Mouse (Mus musculus) adrenal gland, adult (tissue): ENCODE data around the gene Gpc5.

Source experiments
- DNase-seq, 2 experiments: peaks; one replicate each; pipeline ENCODE4 v3.0.0; 2022 to 2023; ENCODE audit warnings: low spot score in 1 of 2; ENCODE audit not compliant: inconsistent age in 2 of 2

The Gpc5 gene

DNA sequence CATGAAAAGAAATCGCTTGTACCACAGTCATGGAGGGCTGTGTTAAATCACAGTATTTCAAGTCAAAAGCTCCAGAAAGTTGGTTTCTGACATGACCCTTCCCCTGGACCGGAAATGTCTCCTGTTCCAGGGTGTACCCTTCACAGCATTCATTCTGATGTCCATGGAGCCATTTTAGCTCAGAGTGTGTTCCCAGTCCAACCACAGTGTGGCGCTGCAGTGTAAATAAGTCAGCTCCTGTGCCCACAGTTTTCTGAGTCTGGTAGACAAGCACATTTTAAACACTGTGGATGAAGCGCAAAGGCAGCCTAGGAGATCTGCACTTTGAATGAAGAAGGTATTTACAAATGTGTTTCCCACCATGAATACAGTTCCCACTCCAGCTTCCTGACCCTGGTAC, 383.2 kb downstream of the Gpc5 start:
- DNase-seq: peak; percentile 18 to 55

DNA sequence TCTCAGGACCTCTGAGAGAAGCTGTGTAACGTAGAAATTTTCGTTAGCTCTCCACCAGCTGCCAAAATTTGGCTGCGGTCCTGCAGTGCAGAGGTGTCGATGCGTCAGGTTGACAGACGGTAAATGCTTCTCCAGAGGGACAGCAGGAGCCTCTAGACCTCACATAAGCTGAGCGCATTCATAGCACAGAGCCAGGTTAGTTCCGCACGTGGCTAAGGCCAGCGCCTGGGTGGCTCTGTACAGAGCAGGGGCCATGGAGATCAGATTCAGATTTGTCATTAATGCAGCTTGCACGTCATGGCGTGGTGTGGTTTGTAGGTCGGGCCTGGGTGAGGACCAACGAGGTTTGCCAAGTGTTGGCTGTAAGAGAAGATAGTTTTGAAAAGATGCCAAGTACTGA, 385.3 kb downstream of the Gpc5 start:
- no peak for DNase-seq

- no peak for DNase-seq
Observed at GRCm38 (mm10) chr14:115485090-115485489, 393.1 kb downstream of the Gpc5 start.

DNA sequence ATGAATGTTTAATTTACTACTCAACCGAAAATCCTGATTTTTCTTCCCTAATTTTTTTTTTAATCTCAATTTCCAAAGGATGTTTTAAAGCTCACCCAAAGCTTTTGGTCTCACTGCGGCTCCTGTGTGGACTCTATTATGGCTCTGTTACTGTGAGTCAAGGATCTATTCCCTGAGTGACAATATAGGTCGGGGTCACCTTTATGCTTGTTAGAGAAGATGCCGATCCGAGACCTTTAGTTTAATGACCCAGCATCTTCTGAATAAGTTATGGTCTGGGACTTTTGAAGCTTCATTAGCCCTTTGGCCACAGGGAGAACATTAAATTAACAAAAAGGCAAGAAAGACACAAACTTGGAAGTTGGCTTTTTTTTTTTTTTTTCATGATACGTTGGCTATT, 408.8 kb downstream of the Gpc5 start:
- DNase-seq: no peak

GRCm38 (mm10) chr14:115546516-115547282, 454.7 kb downstream of the Gpc5 start:
- DNase-seq: no peak

GRCm38 (mm10) chr14:115551996-115552395, 460.0 kb downstream of the Gpc5 start:
- no peak for DNase-seq

DNA sequence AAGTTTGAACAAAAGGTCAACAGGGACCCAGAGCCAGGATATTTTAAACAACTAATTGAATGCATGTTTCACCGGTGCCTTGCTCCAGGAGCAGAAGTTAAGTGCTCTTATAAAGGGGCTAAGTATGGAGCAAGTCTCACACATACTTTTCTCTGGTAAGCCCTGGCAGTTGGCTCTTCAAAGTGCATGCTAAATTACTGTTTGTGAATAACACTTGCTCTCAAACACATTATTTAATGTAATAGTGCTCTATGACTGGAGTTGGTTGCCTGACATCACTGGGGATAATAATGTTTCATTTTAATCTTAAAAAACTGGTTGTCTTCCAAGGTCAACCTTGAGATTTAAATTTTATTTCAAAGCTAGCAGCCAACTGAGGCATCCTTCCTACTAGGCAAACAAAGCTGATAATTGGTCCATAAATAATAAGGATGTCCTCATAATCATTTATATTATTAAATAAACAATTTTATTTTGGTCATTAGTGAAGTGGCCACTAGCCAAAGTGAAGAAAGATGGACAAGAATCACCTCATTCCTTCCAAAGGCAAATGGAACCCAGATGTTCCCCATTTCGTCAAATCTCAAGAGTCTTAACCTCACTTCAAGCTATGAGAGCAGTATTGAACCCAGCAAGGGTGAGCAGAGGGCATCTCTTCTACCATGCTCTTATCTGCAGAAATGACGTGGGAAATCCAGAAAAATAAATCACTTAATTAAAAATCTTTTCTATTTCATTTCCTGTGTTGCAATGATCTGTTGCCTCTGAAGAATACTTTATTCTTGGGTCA, 488.6 kb downstream of the Gpc5 start:
- DNase-seq: no peak

DNA sequence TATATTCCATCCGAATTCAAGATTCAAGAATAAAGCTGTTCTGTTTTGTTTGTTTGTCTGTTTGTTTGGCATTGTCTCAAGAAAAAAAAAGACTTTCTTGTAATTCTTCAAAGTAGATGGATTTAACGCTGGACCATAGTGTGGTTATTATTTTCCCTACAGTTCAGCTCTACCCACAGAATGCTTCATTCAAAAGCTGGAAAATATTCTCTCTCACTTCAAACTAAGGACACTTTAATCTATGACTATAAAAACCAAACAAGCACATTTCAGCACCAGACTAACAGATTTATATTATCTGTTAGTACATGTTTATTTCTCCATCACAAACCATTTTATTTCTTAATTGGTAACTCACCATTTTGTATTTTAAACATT, 489.2 kb downstream of the Gpc5 start:
- no peak for DNase-seq

GRCm38 (mm10) chr14:115600259-115601029, 508.4 kb downstream of the Gpc5 start:
- peak in 1 of 2 experiments; percentile 17 for DNase-seq

- no peak for DNase-seq
Observed at GRCm38 (mm10) chr14:115614154-115614553, 522.1 kb downstream of the Gpc5 start.

DNA sequence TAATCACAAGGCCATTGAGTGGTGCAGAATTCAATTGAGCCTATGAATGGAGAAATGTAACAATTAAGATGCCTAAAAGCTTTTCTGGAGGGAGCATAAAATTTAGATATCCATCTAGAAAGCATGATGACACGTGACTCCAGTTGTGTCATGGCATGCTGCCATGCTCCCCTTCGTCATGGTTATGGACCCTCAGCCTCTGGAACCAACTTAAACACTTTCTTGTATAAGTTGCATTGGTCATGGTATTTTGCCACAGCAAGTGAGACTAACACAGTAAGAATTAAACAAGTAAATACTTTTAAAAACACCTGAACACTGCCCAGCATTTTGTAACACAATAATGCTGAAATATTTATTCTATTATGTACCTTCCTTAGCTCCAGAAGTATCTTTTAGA, 524.3 kb downstream of the Gpc5 start:
- no peak for DNase-seq

DNA sequence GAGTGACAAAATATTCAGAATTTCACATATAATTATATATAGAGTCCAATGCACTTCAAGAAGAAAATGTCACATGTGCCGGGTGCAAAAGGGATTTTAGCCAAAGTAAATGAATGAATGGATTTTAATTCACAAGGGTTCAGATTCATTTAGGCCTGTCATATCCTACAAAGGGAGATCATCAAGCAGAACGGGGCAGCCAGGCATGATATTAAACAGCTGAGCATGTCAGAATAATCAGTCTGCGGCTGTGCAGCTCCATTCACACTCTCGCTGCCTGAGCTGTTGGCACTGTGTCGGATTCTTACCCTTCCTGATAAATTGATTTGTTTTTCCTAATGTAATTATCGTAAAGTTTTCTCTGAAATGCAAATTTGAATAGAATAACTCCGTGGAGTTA, 524.8 kb downstream of the Gpc5 start:
- DNase-seq: no peak

DNA sequence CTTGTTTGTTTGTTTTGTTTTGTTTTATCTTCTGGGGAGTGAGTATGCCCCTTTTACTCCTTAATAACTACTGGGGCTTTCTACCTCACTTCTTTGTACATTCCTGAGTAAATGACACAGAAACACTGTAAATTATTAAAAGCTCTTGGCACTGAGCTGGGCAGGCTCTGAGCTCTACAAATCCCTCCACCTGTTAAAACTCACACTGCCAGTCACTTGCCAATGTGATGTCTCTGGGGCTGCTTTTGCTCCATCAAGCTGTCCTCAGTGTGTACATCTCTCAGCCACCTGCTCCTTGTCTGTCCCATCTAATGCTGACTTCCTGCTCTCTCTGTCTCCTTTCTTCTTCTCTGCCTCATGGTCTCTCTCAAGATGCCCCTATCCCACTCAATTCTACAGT, 528.5 kb downstream of the Gpc5 start:
- no peak for DNase-seq

GRCm38 (mm10) chr14:115631160-115631898, 539.3 kb downstream of the Gpc5 start:
- DNase-seq: no peak

DNA sequence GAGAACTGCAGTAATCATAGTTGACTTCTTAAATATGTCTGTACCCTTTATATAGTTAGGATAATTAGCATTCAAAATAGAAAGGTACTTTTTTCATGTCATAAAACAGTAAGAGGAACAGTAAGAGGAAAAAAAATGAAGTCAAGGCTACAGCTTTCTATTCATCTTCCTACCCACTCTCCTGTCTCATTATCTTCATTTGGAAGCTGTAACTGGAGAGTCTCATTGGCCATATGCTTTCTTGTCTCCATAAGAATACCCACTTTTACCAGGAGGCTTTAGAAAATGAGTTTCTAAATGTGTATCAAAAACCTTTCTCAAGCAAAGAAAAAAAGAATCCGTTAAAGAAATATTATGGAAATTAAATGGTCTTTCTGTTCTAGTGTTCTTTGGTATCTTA, 541.3 kb downstream of the Gpc5 start:
- DNase-seq: no peak

DNA sequence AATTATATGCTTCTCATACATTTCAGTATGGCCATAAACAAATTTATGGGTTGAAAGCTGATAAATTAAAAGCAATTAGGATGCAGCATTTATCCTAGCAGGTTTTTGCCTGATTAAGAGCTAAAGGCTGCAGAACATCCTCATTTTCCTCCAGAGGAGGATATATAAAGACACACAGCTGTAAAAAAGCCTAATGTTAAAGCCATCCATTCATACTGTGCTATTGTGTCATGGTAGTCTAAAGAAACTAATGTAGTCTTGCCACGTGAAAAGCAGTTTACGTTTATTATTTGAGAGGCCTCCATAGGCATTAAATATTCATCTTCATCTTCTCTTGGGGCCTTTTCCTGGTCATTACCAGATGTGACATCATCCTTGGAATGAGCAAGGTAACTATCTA, 587.9 kb downstream of the Gpc5 start:
- no peak for DNase-seq

- DNase-seq: no peak
Observed at GRCm38 (mm10) chr14:115746013-115746412, 654.0 kb downstream of the Gpc5 start.

- no peak for DNase-seq
Observed at GRCm38 (mm10) chr14:115760241-115760640, 668.2 kb downstream of the Gpc5 start.

GRCm38 (mm10) chr14:115779382-115780177, 687.6 kb downstream of the Gpc5 start:
- no peak for DNase-seq

DNA sequence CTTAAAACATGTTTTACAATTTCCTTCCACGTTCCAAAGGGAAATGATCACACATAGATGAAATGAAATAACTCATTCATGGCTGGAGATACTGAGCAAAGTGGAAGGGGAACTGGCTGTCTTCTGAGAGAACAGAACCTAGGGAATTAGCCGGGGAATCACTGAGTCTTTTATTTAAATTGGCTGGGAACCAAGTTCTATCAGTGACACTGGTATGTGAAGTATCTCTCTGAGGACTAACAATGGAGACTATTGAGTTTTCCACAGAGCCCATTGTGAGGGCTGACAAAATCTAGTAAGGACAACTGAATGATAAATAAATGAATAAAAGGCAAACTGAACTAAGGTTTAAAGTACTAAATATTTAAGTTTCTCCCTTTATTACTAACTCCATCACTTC, 712.7 kb downstream of the Gpc5 start:
- DNase-seq: no peak
